Mouse (Mus musculus): Measurements from ENCODE around the gene Acacb. TPM values are rescaled to one million over a fixed set of nuclear protein-coding genes. Genes with fewer than 3 reads are reported as not detected.

Acacb gene
- polyA plus RNA-seq, 1 experiment = 0.48 TPM

DNA sequence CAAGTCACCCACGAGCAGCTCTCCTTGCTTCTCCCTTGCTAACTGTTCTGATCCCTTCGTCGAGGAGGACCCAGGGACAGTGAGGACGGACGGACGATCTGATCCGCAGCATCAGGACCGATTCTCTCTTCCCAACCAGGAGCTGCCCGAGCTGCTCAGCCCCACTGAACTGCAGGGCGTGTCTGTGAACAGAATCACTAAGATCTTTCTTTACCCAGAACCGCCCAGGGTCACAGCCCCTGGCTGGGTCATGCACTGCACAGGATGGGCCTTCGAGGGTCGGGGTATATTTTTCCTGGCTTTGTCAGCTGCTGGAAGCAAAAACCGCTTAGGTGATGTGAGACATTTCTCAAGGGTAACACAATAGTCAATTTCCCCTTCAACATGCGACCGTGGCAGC lies 129.7 kb downstream of the Acacb start:
- TF ChIP-seq GATA1 (IDR thresholded peaks at IDR 0.05; ENCODE audit: borderline replicate concordance, low read length) = no peak
- TF ChIP-seq FLI1 (IDR thresholded peaks at IDR 0.05; ENCODE audit: low read length) = no peak
- no peaks in the 10 kb centered on the region for H3K36me3 ChIP-seq (replicated peaks; ENCODE audit: low read length)
- H3K27me3 ChIP-seq (replicated peaks) = peaks cover 80% of the 10 kb centered on the region
- no peaks in the 10 kb centered on the region for H3K9me3 ChIP-seq
- no peak overlapping the region for H3K4me3 ChIP-seq (replicated peaks)
- H3K4me1 ChIP-seq = peaks cover 5% of the 10 kb centered on the region; the same call in 1 of the 2 replicates

DNA sequence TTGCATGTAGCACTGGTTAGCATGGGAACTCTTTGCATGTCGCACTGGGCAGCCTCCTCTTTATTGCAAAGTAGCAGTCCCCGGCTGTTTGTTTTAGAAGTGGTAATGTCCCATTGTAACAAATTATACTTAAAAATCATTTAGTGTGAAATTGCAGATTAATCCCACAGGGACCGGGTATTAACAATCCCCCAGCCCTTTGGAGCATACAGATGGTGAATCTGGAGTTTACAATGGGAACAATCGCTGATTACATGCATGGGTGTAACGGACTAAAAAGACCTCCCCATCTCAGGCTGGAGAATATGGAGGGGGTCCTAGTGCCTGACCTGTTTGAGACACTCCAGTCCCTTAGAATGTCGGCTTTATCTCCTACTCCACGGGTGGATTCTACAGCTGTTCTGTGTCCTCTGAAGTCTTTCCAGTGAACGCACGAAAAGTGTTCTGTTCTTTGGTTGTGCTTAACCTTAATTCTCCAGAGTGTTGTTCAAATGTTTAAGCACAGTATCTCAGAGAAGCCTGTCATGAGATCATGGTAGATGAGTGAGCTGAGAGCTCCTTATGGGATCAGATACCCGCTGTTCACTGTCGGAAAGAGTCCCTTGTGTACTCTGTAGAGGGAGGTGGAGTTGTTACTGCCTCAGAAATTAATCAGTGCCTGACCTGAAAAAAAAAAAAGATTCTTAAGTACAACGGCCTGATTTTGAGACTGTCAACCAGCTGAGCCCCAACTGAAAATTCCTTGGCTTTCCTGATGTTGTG lies 133.2 kb downstream of the Acacb start:
- Histone ChIP-seq H3K36me3 (replicated peaks; ENCODE audit: low read length) (no peaks in the 10 kb centered on the region), H3K27me3 (replicated peaks) (peaks cover 65% of the 10 kb centered on the region), H3K4me1 (no peaks in the 10 kb centered on the region), H3K4me3 (replicated peaks) (no peak overlapping the region), H3K9me3 (no peaks in the 10 kb centered on the region)
- TF ChIP-seq FLI1 (IDR thresholded peaks at IDR 0.05; ENCODE audit: low read length) = no peak
- no peak for TF ChIP-seq GATA1 (IDR thresholded peaks at IDR 0.05; ENCODE audit: borderline replicate concordance, low read length)

DNA sequence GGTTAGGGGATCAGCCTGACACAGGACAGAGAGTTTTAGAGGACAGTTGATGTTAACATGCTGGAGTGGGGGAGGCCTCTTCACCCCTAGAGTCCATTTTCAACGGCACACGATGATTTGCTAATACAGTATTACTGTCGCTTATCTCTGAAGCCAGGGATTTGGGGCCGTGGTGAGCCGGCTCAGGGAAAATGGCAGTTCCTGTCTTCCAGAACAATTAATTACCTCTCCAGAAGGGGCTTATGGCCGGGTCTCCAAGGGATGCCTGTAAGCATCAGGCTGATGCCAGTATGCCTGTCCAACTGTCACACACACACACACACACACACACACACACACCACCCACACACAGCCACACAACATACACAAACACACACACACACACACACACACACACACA lies 136.0 kb downstream of the Acacb start:
- Histone ChIP-seq H3K4me1 (no peaks in the 10 kb centered on the region), H3K36me3 (replicated peaks; ENCODE audit: low read length) (no peaks in the 10 kb centered on the region), H3K9me3 (no peaks in the 10 kb centered on the region), H3K4me3 (replicated peaks) (no peak overlapping the region), H3K27me3 (replicated peaks) (peaks cover 49% of the 10 kb centered on the region)
- TF ChIP-seq FLI1 (IDR thresholded peaks at IDR 0.05; ENCODE audit: low read length) (no peak), GATA1 (IDR thresholded peaks at IDR 0.05; ENCODE audit: borderline replicate concordance, low read length) (no peak)

DNA sequence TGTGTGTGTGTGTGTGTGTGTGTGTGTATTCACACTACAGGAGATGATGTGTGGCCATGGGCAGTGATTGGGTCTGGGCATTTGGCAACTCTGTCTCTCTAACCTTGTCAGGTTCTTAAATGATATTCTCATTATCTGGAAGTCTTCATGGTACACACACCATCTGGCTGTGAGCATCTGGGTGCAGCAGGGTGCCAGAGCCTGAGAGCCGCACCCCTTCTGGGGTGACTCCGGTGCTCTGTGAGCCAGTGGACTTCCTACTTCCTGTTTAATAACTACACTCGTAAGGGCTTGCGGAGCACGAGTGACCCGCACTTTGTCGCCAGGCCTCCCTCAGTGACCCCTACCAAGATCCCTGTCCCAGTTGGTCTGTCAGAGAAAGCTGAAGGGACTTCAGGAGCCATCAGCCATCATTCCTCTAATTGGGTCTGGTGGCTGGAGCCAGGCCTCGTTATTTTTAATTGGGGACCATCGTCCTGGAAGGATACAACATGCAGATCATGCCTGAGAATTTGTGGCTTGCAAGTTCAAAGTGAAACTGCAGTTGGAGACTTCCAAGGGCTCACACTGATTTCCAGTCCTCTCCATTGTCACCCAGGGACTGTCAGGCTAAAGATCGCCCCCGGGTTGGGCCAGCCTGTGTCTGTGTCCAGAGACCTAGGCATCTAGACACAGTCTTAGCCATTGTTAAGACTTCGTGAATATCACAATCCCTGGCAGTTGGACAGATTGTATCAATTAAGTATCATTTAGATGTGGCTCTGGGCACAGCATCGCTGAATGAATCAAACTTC lies 138.5 kb downstream of the Acacb start:
- Histone ChIP-seq H3K4me1 (no peaks in the 10 kb centered on the region), H3K36me3 (replicated peaks; ENCODE audit: low read length) (no peaks in the 10 kb centered on the region), H3K27me3 (replicated peaks) (peaks cover 53% of the 10 kb centered on the region), H3K9me3 (no peaks in the 10 kb centered on the region), H3K4me3 (replicated peaks) (no peak overlapping the region)
- TF ChIP-seq GATA1 (IDR thresholded peaks at IDR 0.05; ENCODE audit: borderline replicate concordance, low read length) = no peak
- no peak for TF ChIP-seq FLI1 (IDR thresholded peaks at IDR 0.05; ENCODE audit: low read length)

DNA sequence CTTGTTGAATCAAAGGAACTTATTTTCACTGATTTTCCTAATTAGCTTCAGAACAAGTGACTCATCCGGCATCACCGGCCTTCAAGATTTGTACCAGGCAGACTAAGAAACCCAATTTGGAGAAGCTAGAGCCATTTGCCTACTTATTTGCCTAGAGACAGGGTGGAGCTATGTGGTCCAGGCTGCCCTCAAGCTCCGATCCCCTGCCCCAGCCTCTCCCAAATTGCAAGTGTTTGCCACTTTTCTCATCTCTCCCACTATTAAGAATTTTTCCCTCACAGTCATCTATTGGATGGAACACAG lies 139.0 kb downstream of the Acacb start:
- H3K9me3 ChIP-seq = no peaks in the 10 kb centered on the region
- no peak for TF ChIP-seq GATA1 (IDR thresholded peaks at IDR 0.05; ENCODE audit: borderline replicate concordance, low read length)
- no peak for TF ChIP-seq FLI1 (IDR thresholded peaks at IDR 0.05; ENCODE audit: low read length)
- H3K36me3 ChIP-seq (replicated peaks; ENCODE audit: low read length) = no peaks in the 10 kb centered on the region
- no peak overlapping the region for H3K4me3 ChIP-seq (replicated peaks)
- no peaks in the 10 kb centered on the region for H3K4me1 ChIP-seq
- peaks cover 56% of the 10 kb centered on the region for H3K27me3 ChIP-seq (replicated peaks)

DNA sequence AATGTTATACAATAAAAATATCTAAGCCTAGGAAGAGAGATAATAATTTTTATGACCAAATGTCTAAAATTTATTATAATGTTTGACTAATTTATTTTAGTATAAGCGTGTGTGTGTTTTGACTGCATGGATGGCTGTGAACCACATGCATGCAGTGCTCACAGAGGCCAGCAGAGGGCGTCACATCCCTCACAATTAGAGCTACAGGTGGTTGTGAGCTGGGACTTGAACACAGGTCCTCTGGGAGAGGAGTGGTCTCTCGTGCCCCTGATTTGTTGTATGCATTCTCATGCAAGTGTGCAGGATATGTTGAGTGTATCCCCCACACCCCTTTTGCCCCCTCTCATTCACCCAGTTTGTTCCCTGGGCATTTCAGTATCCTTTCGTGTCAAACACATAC lies 139.8 kb downstream of the Acacb start:
- no peak for TF ChIP-seq GATA1 (IDR thresholded peaks at IDR 0.05; ENCODE audit: borderline replicate concordance, low read length)
- no peak for TF ChIP-seq FLI1 (IDR thresholded peaks at IDR 0.05; ENCODE audit: low read length)
- Histone ChIP-seq H3K27me3 (replicated peaks) (peaks cover 56% of the 10 kb centered on the region), H3K4me3 (replicated peaks) (no peak overlapping the region), H3K36me3 (replicated peaks; ENCODE audit: low read length) (no peaks in the 10 kb centered on the region), H3K4me1 (no peaks in the 10 kb centered on the region), H3K9me3 (no peaks in the 10 kb centered on the region)

DNA sequence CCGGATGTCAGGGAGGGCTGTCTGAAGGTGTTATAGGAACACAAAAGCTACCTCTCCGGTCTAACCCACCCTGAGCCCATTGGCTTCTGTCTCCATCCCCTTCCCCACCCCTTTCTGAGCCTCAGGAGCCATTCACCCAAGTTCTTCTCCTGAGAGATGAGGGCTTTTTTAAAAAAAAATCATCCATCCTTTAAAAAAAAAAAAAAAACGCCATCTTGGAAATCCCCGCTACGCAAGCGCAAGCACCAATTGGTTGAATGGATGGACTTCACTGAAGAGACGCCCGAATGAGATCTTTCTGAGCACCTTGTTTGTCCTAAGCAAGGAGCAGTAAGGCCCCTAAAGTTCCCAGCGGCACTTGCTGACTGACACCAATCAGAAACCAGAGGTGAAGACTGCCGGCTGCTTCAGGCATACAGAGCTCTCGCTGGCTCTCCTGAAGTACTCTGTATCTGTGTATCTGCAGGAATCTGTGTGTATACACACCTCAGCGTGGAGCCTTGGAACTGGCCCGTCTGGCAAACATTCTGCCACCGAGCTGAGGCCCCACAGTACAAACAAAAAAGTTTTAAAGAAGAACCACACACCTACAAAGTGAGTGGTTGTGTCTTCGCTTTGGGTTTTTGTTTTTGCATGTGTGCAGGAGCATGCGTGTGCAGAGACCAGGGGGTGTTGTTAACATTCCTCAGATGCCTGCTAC lies 140.7 kb downstream of the Acacb start:
- no peaks in the 10 kb centered on the region for H3K36me3 ChIP-seq (replicated peaks; ENCODE audit: low read length)

DNA sequence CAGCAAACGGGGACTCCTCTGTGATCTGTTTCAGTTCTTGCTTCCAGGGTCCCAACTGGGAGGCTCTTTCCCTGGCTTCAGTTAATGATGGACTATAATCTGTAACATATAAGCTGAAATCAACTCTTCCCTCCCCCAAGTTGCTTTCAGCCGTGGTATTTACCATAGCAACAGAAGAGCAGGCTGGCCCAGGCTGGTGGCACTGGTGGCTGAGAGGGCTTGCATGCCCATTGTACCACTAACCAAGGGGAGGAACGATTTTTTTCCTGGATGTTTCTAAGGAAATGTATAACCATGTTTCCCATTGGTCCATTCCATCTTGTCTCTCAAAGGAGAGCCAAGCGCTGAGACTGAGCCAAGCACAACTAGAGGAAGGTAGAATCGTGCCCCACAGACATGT lies 142.1 kb downstream of the Acacb start:
- H3K9me3 ChIP-seq = no peaks in the 10 kb centered on the region
- no peaks in the 10 kb centered on the region for H3K36me3 ChIP-seq (replicated peaks; ENCODE audit: low read length)
- H3K4me3 ChIP-seq (replicated peaks) = no peak overlapping the region
- no peaks in the 10 kb centered on the region for H3K4me1 ChIP-seq
- TF ChIP-seq GATA1 (IDR thresholded peaks at IDR 0.05; ENCODE audit: borderline replicate concordance, low read length) (no peak), FLI1 (IDR thresholded peaks at IDR 0.05; ENCODE audit: low read length) (no peak)
- peaks cover 43% of the 10 kb centered on the region for H3K27me3 ChIP-seq (replicated peaks)

More for the DNA sequence above, 140.7 kb downstream of the Acacb start:
- Histone ChIP-seq H3K9me3 (no peaks in the 10 kb centered on the region), H3K4me1 (no peaks in the 10 kb centered on the region), H3K27me3 (replicated peaks) (peaks cover 50% of the 10 kb centered on the region), H3K4me3 (replicated peaks) (no peak overlapping the region)
- TF ChIP-seq FLI1 (IDR thresholded peaks at IDR 0.05; ENCODE audit: low read length) (no peak), GATA1 (IDR thresholded peaks at IDR 0.05; ENCODE audit: borderline replicate concordance, low read length) (no peak)

DNA sequence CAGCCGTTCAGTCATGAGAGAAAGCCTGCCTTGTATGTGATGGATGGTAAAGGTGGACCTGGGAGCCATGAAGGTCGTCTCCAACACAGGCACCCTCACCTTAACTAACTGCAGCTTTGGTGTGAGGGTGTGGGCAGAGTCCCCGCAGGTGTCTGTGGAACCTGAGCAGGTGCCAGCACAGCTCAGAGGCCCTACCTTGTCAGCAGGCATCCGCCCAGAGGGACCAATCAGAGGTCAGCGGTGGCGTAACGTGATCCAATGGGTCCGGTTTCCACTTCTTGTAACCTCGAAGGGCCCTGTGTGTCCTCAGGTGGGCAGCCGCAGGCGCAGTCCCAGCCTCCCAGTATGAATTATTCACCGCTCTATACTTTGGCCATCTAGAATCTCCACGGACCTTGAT lies 142.5 kb downstream of the Acacb start, which contains the start of gene Myo1h:
TSS of gene Myo1h (plus strand) at position 293 of the 400 bp plus-strand sequence.
- TF ChIP-seq GATA1 (IDR thresholded peaks at IDR 0.05; ENCODE audit: borderline replicate concordance, low read length) = no peak
- TF ChIP-seq FLI1 (IDR thresholded peaks at IDR 0.05; ENCODE audit: low read length) = no peak
- H3K27me3 ChIP-seq (replicated peaks) = peaks cover 42% of the 10 kb centered on the region
- H3K4me1 ChIP-seq = no peaks in the 10 kb centered on the region
- H3K9me3 ChIP-seq = no peaks in the 10 kb centered on the region
- H3K36me3 ChIP-seq (replicated peaks; ENCODE audit: low read length) = no peaks in the 10 kb centered on the region
- H3K4me3 ChIP-seq (replicated peaks) = no peak within 1 kb of the TSS
